Mouse (Mus musculus) megakaryocyte-erythroid progenitor cell, adult 5 weeks (primary cell): ENCODE data around the gene Galnt16. TPM values are rescaled to one million over a fixed set of nuclear protein-coding genes. Genes with fewer than 3 reads are reported as not detected.

Source experiments
- polyA plus RNA-seq: library from polyadenylated mRNA; stranded (reverse); fragments of >175 nt; gene quantifications from 2 replicates; pipeline ENCODE4 v1.2.3, GENCODE M21; 2012

Gene Galnt16
- polyA plus RNA-seq, result not detected in 2 replicates

GRCm38 (mm10) chr12:80517977-80518376 is at the start of gene Galnt16:
Gene Galnt16, plus strand, starts transcription at chr12:80518277.

GRCm38 (mm10) chr12:80643693-80644505 is 125.8 kb downstream of the Galnt16 start, which contains the start of the genes Slc39a9 and Erh:
Gene Slc39a9, plus strand, starts transcription at chr12:80643883.
Gene Erh, minus strand, starts transcription at chr12:80644341.

Other genes starting within 250 kb of the Galnt16 start
- gene Dcaf5, start 81.7 kb upstream of the Galnt16 start, polyA plus RNA-seq, result 14.3 and 17.2 TPM in 2 replicates
- gene Exd2, start 55.2 kb upstream of the Galnt16 start, polyA plus RNA-seq, result 3.9 and 5.8 TPM in 2 replicates
- 10.6 and 12.8 TPM in 2 replicates for gene Slc39a9, start 125.6 kb downstream of the Galnt16 start, polyA plus RNA-seq
- 28.5 and 34.4 TPM in 2 replicates for gene Erh, start 126.1 kb downstream of the Galnt16 start, polyA plus RNA-seq
- gene Plekhd1, start 174.3 kb downstream of the Galnt16 start, polyA plus RNA-seq, result 0.11 TPM in 1 of 2 replicates, not detected in the other
- 0.02 TPM in 1 of 2 replicates, not detected in the other for gene Ccdc177, start 242.4 kb downstream of the Galnt16 start, polyA plus RNA-seq